In genomic region chr9:77546010-77546409, GRCm38 (mm10) we compare ENCODE assay signal across 11 mouse cellular contexts. TPM values are rescaled to one million over a fixed set of nuclear protein-coding genes. Genes with fewer than 3 reads are reported as not detected.
DNase-seq lines count a peak whose midpoint lies in the region; ATAC-seq and TF ChIP-seq lines count a peak whose summit lies in the region.
"Had no signal": no experiment of that assay in that cellular context is flagged by ENCODE, and none has a peak within 500 bp of the region (broad histone marks: within the 10 kb centered on the region; RNA-seq: fewer than 3 reads in every experiment).

No protein-coding gene starts in this region.

- H3K4me1 ChIP-seq in embryonic fibroblast, embryonic 13.5 days (ENCODE audit: control insufficient read depth, insufficient read depth, low read length), result no peaks in the 10 kb centered on the region; the same call in 1 of the 2 replicates

- peak overlapping the region; percentile 1; the same call in 1 of the 2 replicates for H3K27ac ChIP-seq in embryonic fibroblast, embryonic 13.5 days (ENCODE audit: insufficient read depth, low read length)

- DNase-seq in CD4-positive, CD25-positive, alpha-beta regulatory T cell, adult 2 months (ENCODE audit: low read depth, low spot score), result peak; percentile 13
- DNase-seq in 3134 (ENCODE audit: extremely low read depth, insufficient read length, low spot score), result peak; percentile 42
- DNase-seq in kidney, postnatal 36 days, result peak; percentile 63 to 82
- no peak for DNase-seq in layer of hippocampus, adult 11-12 months (ENCODE audit: low spot score)
- no peak for DNase-seq in thymus, postnatal 0 days (ENCODE audit: low spot score)
- DNase-seq in layer of hippocampus, adult 9-10 months (ENCODE audit: low spot score), result no peak
- DNase-seq: adrenal gland, postnatal 10 days; right cerebral cortex, adult 18-20 months; thymus, postnatal 25 days had no signal

- peak; percentile 21; the same call in 1 of the 2 replicates for TF ChIP-seq POLR2A in embryonic fibroblast, embryonic 13.5 days (IDR thresholded peaks at IDR 0.05; ENCODE audit: low read depth, low read length)

- no peak overlapping the region for H3K4me3 ChIP-seq in embryonic fibroblast, embryonic 13.5 days (ENCODE audit: insufficient read depth, low read length)

- ATAC-seq in CD4-positive, CD25-positive, alpha-beta regulatory T cell, adult 4 months, result no peak

- TF ChIP-seq CTCF in embryonic fibroblast, embryonic 13.5 days (IDR thresholded peaks at IDR 0.05; ENCODE audit: borderline replicate concordance, insufficient read depth, low read length), result no peak

RNA-seq across cellular contexts. Expression of gene Lrrc1, which starts 1.3 kb away (rescaled TPM):
- 1 to 10 TPM; 3.2 to 4.3 TPM for polyA plus RNA-seq in CD4-positive, CD25-positive, alpha-beta regulatory T cell, adult 4 months (2017; shearing (Covaris generic))
- polyA plus RNA-seq in embryonic fibroblast, embryonic 13.5 days (2011; ENCODE audit: insufficient read length, low read depth, missing spikeins), result 6.2 and 9.1 TPM in 2 replicates
- 23.3 and 25.7 TPM in 2 replicates for polyA plus RNA-seq in thymus, postnatal 0 days (2015; fragmentation: Nextera tagmentation; extraction: Ambion mirVana)

Comparison
In these comparisons a context has a peak if more than half of its experiments do, and no peak if none do; other contexts are left out.
1. DNase-seq: peak in CD4-positive, CD25-positive, alpha-beta regulatory T cell, adult 2 months (single experiment), 3134 (single experiment) and kidney, postnatal 36 days (2 of 2); none in layer of hippocampus, adult 11-12 months (single experiment), thymus, postnatal 0 days (single experiment) and layer of hippocampus, adult 9-10 months (single experiment).